Mouse (Mus musculus): ENCODE results near the gene Dhx30. TPM values are rescaled to one million over a fixed set of nuclear protein-coding genes. Genes with fewer than 3 reads are reported as not detected.

Dhx30 gene
- polyA plus RNA-seq, 1 experiment, result 159 TPM

DNA sequence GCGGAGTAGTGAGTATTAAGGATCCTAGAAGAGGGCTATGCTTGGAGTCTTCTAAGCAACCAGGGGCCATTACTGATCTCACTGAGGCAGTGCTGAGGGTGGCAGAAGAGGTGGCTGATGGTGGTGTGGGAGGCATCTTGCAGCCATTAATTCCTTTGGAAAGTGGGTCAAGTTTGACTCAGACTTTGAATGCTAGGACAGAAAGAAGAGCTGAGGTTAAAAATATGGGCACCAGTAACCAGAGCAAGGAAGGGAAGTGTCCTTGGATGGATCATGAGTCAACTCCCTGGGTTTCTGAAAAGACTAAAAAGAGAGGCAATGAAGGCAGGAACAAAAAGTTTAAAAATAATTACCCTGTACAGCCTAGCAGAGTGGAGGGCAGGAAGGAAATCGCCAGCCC, 79.1 kb downstream of the Dhx30 start:
- H3K4me1 ChIP-seq (replicated peaks; ENCODE audit: control insufficient read depth, insufficient read depth, low read length), result peaks cover 8% of the 10 kb centered on the region
- DNase-seq, result no peak
- no peak overlapping the region for H3K4me3 ChIP-seq (ENCODE audit: control insufficient read depth, insufficient read depth, low read length)
- H3K36me3 ChIP-seq (ENCODE audit: control insufficient read depth, insufficient read depth, low read length), result peaks cover 19% of the 10 kb centered on the region
- peak overlapping the region; percentile 29; the same call in 1 of the 2 replicates for H3K27ac ChIP-seq (ENCODE audit: control insufficient read depth, insufficient read depth, low read length)
- WGBS, result 71% methylated on average over 2 of the region's 2 CpGs
- no peaks in the 10 kb centered on the region for H3K27me3 ChIP-seq (ENCODE audit: control insufficient read depth, insufficient read depth, low read length)
- no peak for TF ChIP-seq CTCF (IDR thresholded peaks at IDR 0.05; ENCODE audit: borderline replicate concordance, control insufficient read depth, extremely low read depth, insufficient read depth, low read length, poor library complexity)
- TF ChIP-seq POLR2A (IDR thresholded peaks at IDR 0.05; ENCODE audit: control insufficient read depth, extremely low read depth, insufficient read depth, low read length, poor library complexity), result no peak

DNA sequence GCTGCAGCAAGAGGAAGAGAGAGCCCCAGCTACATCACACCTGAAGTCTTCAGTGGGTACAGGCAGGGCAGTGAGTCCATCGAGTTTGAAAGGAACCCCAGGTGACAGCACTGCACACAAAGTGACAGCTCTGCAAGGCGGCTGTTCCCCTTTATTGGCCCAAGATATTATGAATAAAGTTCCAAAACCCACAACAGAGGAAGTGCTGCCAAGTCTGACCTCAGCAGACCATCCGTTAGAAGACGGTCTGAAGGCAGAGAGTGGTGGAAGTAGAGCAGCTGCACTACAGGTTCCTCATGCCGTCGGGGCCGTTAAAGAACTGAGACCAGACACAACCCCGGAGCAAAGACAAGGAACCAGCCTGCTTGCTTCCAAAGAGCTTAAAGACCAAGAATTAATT, 79.7 kb downstream of the Dhx30 start:
- H3K36me3 ChIP-seq (ENCODE audit: control insufficient read depth, insufficient read depth, low read length), result peaks cover 19% of the 10 kb centered on the region
- H3K27ac ChIP-seq (ENCODE audit: control insufficient read depth, insufficient read depth, low read length), result peak overlapping the region; percentile 29; the same call in 1 of the 2 replicates
- 25% methylated on average over 8 of the region's 8 CpGs for WGBS
- H3K4me3 ChIP-seq (ENCODE audit: control insufficient read depth, insufficient read depth, low read length), result no peak overlapping the region
- H3K27me3 ChIP-seq (ENCODE audit: control insufficient read depth, insufficient read depth, low read length), result no peaks in the 10 kb centered on the region
- no peak for TF ChIP-seq POLR2A (IDR thresholded peaks at IDR 0.05; ENCODE audit: control insufficient read depth, extremely low read depth, insufficient read depth, low read length, poor library complexity)
- H3K4me1 ChIP-seq (replicated peaks; ENCODE audit: control insufficient read depth, insufficient read depth, low read length), result peaks cover 8% of the 10 kb centered on the region
- no peak for DNase-seq

DNA sequence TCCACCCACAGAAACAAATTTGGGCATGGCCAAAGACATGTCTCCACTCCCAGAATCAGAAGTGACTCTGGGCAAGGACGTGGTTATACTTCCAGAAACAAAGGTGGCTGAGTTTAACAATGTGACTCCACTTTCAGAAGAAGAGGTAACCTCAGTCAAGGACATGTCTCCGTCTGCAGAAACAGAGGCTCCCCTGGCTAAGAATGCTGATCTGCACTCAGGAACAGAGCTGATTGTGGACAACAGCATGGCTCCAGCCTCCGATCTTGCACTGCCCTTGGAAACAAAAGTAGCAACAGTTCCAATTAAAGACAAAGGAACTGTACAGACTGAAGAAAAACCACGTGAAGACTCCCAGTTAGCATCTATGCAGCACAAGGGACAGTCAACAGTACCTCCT, 82.5 kb downstream of the Dhx30 start:
- Histone ChIP-seq H3K4me3 (ENCODE audit: control insufficient read depth, insufficient read depth, low read length) (no peak overlapping the region), H3K4me1 (replicated peaks; ENCODE audit: control insufficient read depth, insufficient read depth, low read length) (peaks cover 8% of the 10 kb centered on the region), H3K36me3 (ENCODE audit: control insufficient read depth, insufficient read depth, low read length) (peaks cover 19% of the 10 kb centered on the region), H3K27me3 (ENCODE audit: control insufficient read depth, insufficient read depth, low read length) (no peaks in the 10 kb centered on the region), H3K27ac (ENCODE audit: control insufficient read depth, insufficient read depth, low read length) (no peak overlapping the region)
- no peak for DNase-seq
- 94% methylated on average over 4 of the region's 4 CpGs for WGBS
- TF ChIP-seq POLR2A (IDR thresholded peaks at IDR 0.05; ENCODE audit: control insufficient read depth, extremely low read depth, insufficient read depth, low read length, poor library complexity) (no peak), CTCF (IDR thresholded peaks at IDR 0.05; ENCODE audit: borderline replicate concordance, control insufficient read depth, extremely low read depth, insufficient read depth, low read length, poor library complexity) (no peak)

Other genes starting within 250 kb of the Dhx30 start
- 16.6 and 21.9 TPM in 2 replicates for gene Cdc25a, start 242.3 kb downstream of the Dhx30 start, polyA plus RNA-seq (2012; rRNA removed)
- gene Map4, start 186.4 kb downstream of the Dhx30 start, polyA plus RNA-seq (2012; rRNA removed), result 420 and 463 TPM in 2 replicates
- 43.8 and 62.1 TPM in 2 replicates for gene Smarcc1, start 122 bp downstream of the Dhx30 start, polyA plus RNA-seq (2012; rRNA removed)
- 0.61 and 0.93 TPM in 2 replicates for gene Cspg5, start 126.0 kb upstream of the Dhx30 start, polyA plus RNA-seq (2012; rRNA removed)
- 21.0 and 26.9 TPM in 2 replicates for gene Elp6, start 187.3 kb upstream of the Dhx30 start, polyA plus RNA-seq (2012; rRNA removed)
- 67.0 and 87.1 TPM in 2 replicates for gene Scap, start 215.5 kb upstream of the Dhx30 start, polyA plus RNA-seq (2012; rRNA removed)

Measured in thymus, adult 2 months (tissue).